Mouse (Mus musculus) forebrain, embryonic 14.5 days (tissue): Measurements from ENCODE around the gene Zfx. TPM values are rescaled to one million over a fixed set of nuclear protein-coding genes. Genes with fewer than 3 reads are reported as not detected.
A peak's percentile ranks its signal among the peaks of the same experiment; 100 is the strongest.

Experiments
- ATAC-seq: fragments of 200-750 bp; cut with Nextera tagmentation; 2 replicates; pipeline ENCODE4 v1.8.0; 2017; ENCODE audit warnings: mild to moderate bottlenecking, moderate library complexity
- DNase-seq: peaks from one replicate; pipeline ENCODE4 v3.0.0-alpha.2; 2015; ENCODE audit warnings: low spot score
- H3K27ac ChIP-seq: fragments of 300-500 bp; sonication (generic); 2 replicates; pipeline ENCODE4 v1.5.1; 2014; ENCODE audit warnings: low read depth, mild to moderate bottlenecking, control low read depth, low read length, moderate library complexity
- H3K27me3 ChIP-seq: fragments of 300-500 bp; sonication (generic); replicated peaks from 2 replicates; pipeline ENCODE4 v1.6.1; 2014; ENCODE audit warnings: low read length, control low read depth, mixed read lengths; ENCODE audit not compliant: control insufficient read depth, insufficient read depth
- H3K36me3 ChIP-seq: fragments of 300-500 bp; sonication (generic); 2 replicates; pipeline ENCODE4 v1.6.1; 2014; ENCODE audit warnings: low read length, control low read depth; ENCODE audit not compliant: control insufficient read depth, insufficient read depth
- H3K4me1 ChIP-seq: fragments of 300-500 bp; sonication (generic); 2 replicates; pipeline ENCODE4 v1.6.1; 2014; ENCODE audit warnings: antibody characterized with exemption, low read length, control low read depth; ENCODE audit not compliant: control insufficient read depth, insufficient read depth
- H3K4me2 ChIP-seq: fragments of 300-500 bp; sonication (generic); 2 replicates; pipeline ENCODE4 v1.6.1; 2014; ENCODE audit warnings: mild to moderate bottlenecking, control low read depth, low read length
- H3K4me3 ChIP-seq: fragments of 300-500 bp; sonication (generic); 2 replicates; pipeline ENCODE4 v1.5.1; 2014; ENCODE audit warnings: low read depth, low read length, control low read depth
- H3K9ac ChIP-seq: fragments of 300-500 bp; sonication (generic); 2 replicates; pipeline ENCODE4 v1.6.1; 2014; ENCODE audit warnings: mild to moderate bottlenecking, low read length, control low read depth, moderate library complexity
- H3K9me3 ChIP-seq: fragments of 300-500 bp; sonication (generic); replicated peaks from 2 replicates; pipeline ENCODE4 v1.6.1; 2016; ENCODE audit warnings: low read length, control low read depth, mixed read lengths; ENCODE audit not compliant: control insufficient read depth
- WGBS: fragments of 180-500 bp; shearing (Covaris S2); extraction: QIAGEN DNeasy Blood & Tissue Kit; methylation state at CpG from one replicate; pipeline ENCODE4 v1.1.7; 2014; 5-methylcytosine and 5-hydroxymethylcytosine counted together
- polyA plus RNA-seq: library from polyadenylated mRNA; unstranded; fragments of >200 nt; fragmentation: Nextera tagmentation; extraction: Ambion mirVana; gene quantifications from 2 replicates; pipeline ENCODE4 v1.2.1, GENCODE M21; 2014

The Zfx gene
- polyA plus RNA-seq, 1 experiment from 2014 or later: 26.0 TPM

GRCm38 (mm10) chrX:94133551-94133950, 10.0 kb upstream of the Zfx start:
- DNase-seq (no peak), ATAC-seq (no peak)
- Histone ChIP-seq H3K9ac (no peak overlapping the region), H3K9me3 (no peaks in the 10 kb centered on the region), H3K27ac (no peak overlapping the region), H3K27me3 (peaks cover 17% of the 10 kb centered on the region; the same call in 1 of the 2 replicates), H3K4me1 (no peaks in the 10 kb centered on the region), H3K4me3 (no peak overlapping the region), H3K36me3 (no peaks in the 10 kb centered on the region), H3K4me2 (no peak overlapping the region)
- 43% methylated on average over 3 of the region's 3 CpGs for WGBS

DNA sequence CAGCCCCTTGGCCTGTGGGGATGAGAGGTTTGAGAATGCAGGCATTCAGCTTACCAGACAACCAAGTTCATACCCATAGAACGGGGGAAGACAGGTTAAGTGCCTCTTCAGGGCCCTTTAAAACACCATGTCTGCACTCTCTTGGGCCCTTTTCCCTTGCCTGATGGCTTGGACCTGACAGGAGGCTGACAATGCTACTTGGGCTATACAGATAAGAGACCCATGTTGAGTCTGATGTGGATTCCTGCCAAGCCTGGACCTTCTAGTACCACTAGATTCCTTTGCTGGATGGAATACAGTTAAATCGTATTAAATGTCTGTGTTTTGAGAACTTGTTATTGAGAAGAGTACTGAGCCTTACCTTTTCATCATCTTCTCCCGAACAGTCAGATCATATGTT, 8.7 kb upstream of the Zfx start:
- Histone ChIP-seq H3K36me3 (no peaks in the 10 kb centered on the region), H3K27me3 (peaks cover 17% of the 10 kb centered on the region; the same call in 1 of the 2 replicates), H3K9me3 (no peaks in the 10 kb centered on the region), H3K9ac (no peak overlapping the region), H3K4me1 (no peaks in the 10 kb centered on the region), H3K4me3 (no peak overlapping the region), H3K4me2 (no peak overlapping the region), H3K27ac (no peak overlapping the region)
- 78% methylated on average over 3 of the region's 3 CpGs for WGBS
- DNase-seq (no peak), ATAC-seq (no peak)

- H3K36me3 ChIP-seq: no peaks in the 10 kb centered on the region
- H3K4me1 ChIP-seq: no peaks in the 10 kb centered on the region
- no peak overlapping the region for H3K27ac ChIP-seq
- DNase-seq: no peak
- ATAC-seq: no peak
- WGBS: 71% methylated on average over 4 of the region's 4 CpGs
- H3K9ac ChIP-seq: no peak overlapping the region
- 0 out of 2 replicates have a peak, but pooled peaks cover 14% of the 10 kb centered on the region for H3K27me3 ChIP-seq
- no peak overlapping the region for H3K4me2 ChIP-seq
- no peak overlapping the region for H3K4me3 ChIP-seq
- H3K9me3 ChIP-seq: no peaks in the 10 kb centered on the region
Measured at GRCm38 (mm10) chrX:94129712-94130111, 6.2 kb upstream of the Zfx start.

DNA sequence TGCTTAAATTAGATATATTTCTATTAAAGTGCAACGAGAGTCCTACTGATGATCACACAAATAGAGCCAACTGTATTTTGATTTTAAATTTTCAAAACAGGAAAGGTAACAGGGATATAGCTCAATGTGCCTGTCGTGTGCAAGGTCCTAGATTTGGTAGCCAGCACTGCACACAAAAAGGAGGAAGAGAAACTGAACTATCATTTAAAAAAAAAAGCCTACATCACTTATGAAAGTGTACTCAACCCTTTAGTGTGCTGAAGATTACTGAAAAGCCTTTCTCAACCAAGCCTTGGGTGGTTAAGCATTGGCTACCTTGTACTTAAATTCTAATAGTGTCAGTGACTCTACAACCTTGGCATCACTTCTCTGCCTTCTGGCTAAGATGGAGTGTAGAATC, 2.4 kb upstream of the Zfx start:
- Histone ChIP-seq H3K4me1 (no peaks in the 10 kb centered on the region), H3K27ac (no peak overlapping the region), H3K4me3 (no peak overlapping the region), H3K9ac (no peak overlapping the region), H3K9me3 (no peaks in the 10 kb centered on the region; the same call in 1 of the 2 replicates), H3K27me3 (0 out of 2 replicates have a peak, but pooled peaks cover 2% of the 10 kb centered on the region), H3K36me3 (no peaks in the 10 kb centered on the region), H3K4me2 (no peak overlapping the region)
- WGBS: 71% methylated on average over 2 of the region's 2 CpGs
- ATAC-seq (no peak), DNase-seq (no peak)

DNA sequence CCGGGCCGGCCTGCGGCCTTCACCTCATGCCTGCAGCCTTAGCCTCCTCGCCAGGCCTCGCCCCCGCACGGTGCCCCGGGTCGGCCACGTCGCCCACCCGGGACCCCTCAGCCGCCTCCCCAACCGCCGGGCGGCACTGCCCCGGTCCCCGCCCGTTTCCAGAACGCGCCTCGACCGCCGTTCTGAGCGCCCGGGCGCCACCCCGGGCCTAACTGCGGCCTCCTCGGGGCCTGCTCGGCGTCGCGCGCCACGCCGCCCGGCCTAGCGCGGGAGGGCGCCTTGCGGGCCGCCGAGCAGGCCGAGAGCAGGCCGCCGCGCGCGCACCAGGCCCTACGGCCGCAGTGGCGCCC, 818 bp downstream of the Zfx start:
- no peak; the same call in 1 of the 2 replicates for ATAC-seq
- peak overlapping the region; percentile 55 for H3K4me3 ChIP-seq
- peak overlapping the region; percentile 88 for H3K9ac ChIP-seq
- peak overlapping the region; percentile 99 for H3K27ac ChIP-seq
- no peaks in the 10 kb centered on the region for H3K27me3 ChIP-seq
- H3K9me3 ChIP-seq: no peaks in the 10 kb centered on the region; the same call in 1 of the 2 replicates
- peak overlapping the region; percentile 65 for H3K4me2 ChIP-seq
- H3K36me3 ChIP-seq: no peaks in the 10 kb centered on the region
- no peak for DNase-seq
- WGBS: 37% methylated on average over 49 of the region's 53 CpGs
- no peaks in the 10 kb centered on the region for H3K4me1 ChIP-seq

GRCm38 (mm10) chrX:94121866-94122708, 1.4 kb downstream of the Zfx start:
- Histone ChIP-seq H3K27me3 (no peaks in the 10 kb centered on the region), H3K27ac (peak overlapping the region; percentile 99), H3K36me3 (no peaks in the 10 kb centered on the region), H3K4me1 (no peaks in the 10 kb centered on the region), H3K4me3 (peak overlapping the region; percentile 55), H3K4me2 (peak overlapping the region; percentile 65), H3K9me3 (no peaks in the 10 kb centered on the region; the same call in 1 of the 2 replicates), H3K9ac (peak overlapping the region; percentile 88)
- ATAC-seq (peak; percentile 89), DNase-seq (peak; percentile 91)
- WGBS: 32% methylated on average over 50 of the region's 65 CpGs

DNA sequence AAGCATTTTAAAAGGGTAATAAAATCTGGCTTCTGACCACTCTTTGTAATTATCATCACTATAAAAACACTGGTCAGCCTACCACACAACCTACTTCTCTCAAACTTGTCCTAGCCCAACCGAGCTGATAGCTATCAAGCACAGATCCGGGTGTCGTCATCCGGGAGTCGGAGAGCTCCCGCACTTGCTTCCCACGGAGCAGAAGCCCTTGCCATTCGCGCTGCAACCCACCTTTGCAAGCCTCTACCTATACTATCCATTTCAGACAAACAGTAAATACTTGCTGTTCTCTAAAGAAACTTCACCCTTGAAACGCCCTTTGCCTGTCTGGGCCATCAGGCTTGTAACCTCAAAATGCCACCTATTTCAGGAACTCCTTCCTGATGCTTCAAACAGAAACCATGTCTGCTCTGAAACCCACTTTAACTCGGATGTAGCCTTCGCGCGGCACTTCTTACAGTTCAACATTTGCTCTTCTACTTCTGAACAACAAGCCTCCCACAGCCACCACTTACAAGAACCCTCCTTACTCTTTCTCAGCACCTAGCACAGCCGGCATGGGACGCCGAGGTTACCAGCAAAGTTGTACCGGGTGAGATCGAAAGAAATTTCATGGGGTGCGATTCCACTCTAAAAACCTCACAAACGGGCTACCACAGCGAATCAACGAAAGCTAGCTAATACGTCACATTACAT, 2.2 kb downstream of the Zfx start:
- H3K4me1 ChIP-seq: no peaks in the 10 kb centered on the region
- H3K9ac ChIP-seq: peak overlapping the region; percentile 88
- H3K27me3 ChIP-seq: no peaks in the 10 kb centered on the region
- peak overlapping the region; percentile 65 for H3K4me2 ChIP-seq
- peak overlapping the region; percentile 99; the same call in 1 of the 2 replicates for H3K27ac ChIP-seq
- H3K9me3 ChIP-seq: no peaks in the 10 kb centered on the region; the same call in 1 of the 2 replicates
- H3K4me3 ChIP-seq: peak overlapping the region; percentile 55
- DNase-seq: no peak
- WGBS: 29% methylated on average over 24 of the region's 24 CpGs
- H3K36me3 ChIP-seq: no peaks in the 10 kb centered on the region
- ATAC-seq: no peak

- Histone ChIP-seq H3K4me1 (no peaks in the 10 kb centered on the region), H3K9ac (no peak overlapping the region), H3K27me3 (no peaks in the 10 kb centered on the region), H3K4me3 (no peak overlapping the region), H3K9me3 (no peaks in the 10 kb centered on the region; the same call in 1 of the 2 replicates), H3K27ac (no peak overlapping the region), H3K36me3 (no peaks in the 10 kb centered on the region), H3K4me2 (no peak overlapping the region)
- ATAC-seq (no peak), DNase-seq (no peak)
Measured at GRCm38 (mm10) chrX:94118350-94118749, 5.2 kb downstream of the Zfx start.

DNA sequence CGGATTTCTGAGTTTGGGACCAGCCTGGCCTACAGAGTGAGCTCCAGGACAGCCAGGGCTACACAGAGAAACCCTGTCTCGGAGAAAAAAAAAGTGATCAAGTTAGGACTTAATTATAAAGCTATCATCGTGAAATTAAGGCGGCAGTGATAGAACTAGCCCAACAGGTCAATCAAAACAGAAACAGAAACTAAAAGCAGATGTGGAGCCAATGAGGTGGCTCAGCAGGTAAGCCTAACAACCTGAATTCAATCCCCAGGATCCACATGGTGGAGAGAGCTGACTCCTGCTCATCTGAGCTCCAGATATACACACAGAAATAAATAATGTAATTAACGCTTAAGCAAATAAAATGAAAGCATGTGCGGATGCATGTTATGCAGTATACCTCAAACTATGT, 7.6 kb downstream of the Zfx start:
- DNase-seq (no peak), ATAC-seq (no peak)
- Histone ChIP-seq H3K27me3 (no peaks in the 10 kb centered on the region), H3K36me3 (no peaks in the 10 kb centered on the region), H3K27ac (no peak overlapping the region), H3K9me3 (no peaks in the 10 kb centered on the region), H3K4me3 (no peak overlapping the region), H3K9ac (no peak overlapping the region), H3K4me1 (no peaks in the 10 kb centered on the region), H3K4me2 (no peak overlapping the region)
- 80% methylated on average over 6 of the region's 6 CpGs for whole genome bisulfite sequencing
